Mouse (Mus musculus) MEL (cell line): ENCODE results near the gene Igf1r. TPM values are rescaled to one million over a fixed set of nuclear protein-coding genes. Genes with fewer than 3 reads are reported as not detected.

Experiments
- DNase-seq: peaks from one replicate; pipeline ENCODE4 v3.0.0; 2011; ENCODE audit warnings: low read depth, low spot score
- H3K27ac ChIP-seq: 2 replicates; pipeline ENCODE4 v1.5.1; 2012; ENCODE audit warnings: low read depth, mild to moderate bottlenecking, control low read depth, low read length, moderate library complexity; ENCODE audit not compliant: control insufficient read depth
- H3K27me3 ChIP-seq, 2 experiments: fragments of 150-350 bp in 1 of 2; sonication (generic) in 1 of 2; 2 replicates each; pipeline ENCODE4 v1.6.1; 2012; ENCODE audit warnings: low read length in 2 of 2, mild to moderate bottlenecking in 2 of 2, improper control_type of control experiment in 1 of 2, moderate library complexity in 1 of 2; ENCODE audit not compliant: insufficient read depth in 2 of 2, control insufficient read depth in 1 of 2
- H3K36me3 ChIP-seq, 2 experiments: 2 replicates each; pipeline ENCODE4 v1.6.1; 2012 to 2014; ENCODE audit warnings: low read length in 2 of 2, improper control_type of control experiment in 1 of 2, inconsistent platforms in 1 of 2, mild to moderate bottlenecking in 1 of 2; ENCODE audit not compliant: insufficient read depth in 2 of 2, control insufficient read depth in 1 of 2
- H3K4me1 ChIP-seq, 2 experiments: fragments of 150-350 bp in 1 of 2; sonication (generic) in 1 of 2; 2 replicates each; pipeline ENCODE4 v1.6.1; 2012; ENCODE audit warnings: low read length in 2 of 2, improper control_type of control experiment in 1 of 2, mild to moderate bottlenecking in 1 of 2; ENCODE audit not compliant: insufficient read depth in 2 of 2, control insufficient read depth in 1 of 2
- H3K4me3 ChIP-seq, 2 experiments: fragments of 150-350 bp in 1 of 2; sonication (generic) in 1 of 2; 2 replicates each; pipeline ENCODE4 v1.5.1; 2012; ENCODE audit warnings: low read depth in 2 of 2, low read length in 2 of 2, mild to moderate bottlenecking in 2 of 2, moderate library complexity in 2 of 2, control low read depth in 1 of 2, improper control_type of control experiment in 1 of 2; ENCODE audit not compliant: control insufficient read depth in 1 of 2, insufficient read depth in 1 of 2
- H3K79me2 ChIP-seq: 2 replicates; pipeline ENCODE4 v1.6.1; 2012; ENCODE audit warnings: mild to moderate bottlenecking, low read length, moderate library complexity; ENCODE audit not compliant: control insufficient read depth, poor library complexity, insufficient read depth
- H3K9ac ChIP-seq: 2 replicates; pipeline ENCODE4 v1.6.1; 2012; ENCODE audit warnings: low read depth, mild to moderate bottlenecking, control low read depth, low read length, moderate library complexity; ENCODE audit not compliant: control insufficient read depth, poor library complexity, severe bottlenecking
- H3K9me3 ChIP-seq: fragments of 150-350 bp; sonication (generic); replicated peaks from 2 replicates; pipeline ENCODE4 v1.6.1; 2012; ENCODE audit warnings: mild to moderate bottlenecking, low read length, improper control_type of control experiment, moderate library complexity; ENCODE audit not compliant: insufficient read depth
- BHLHE40 ChIP-seq: IDR thresholded peaks from 2 replicates; pipeline ENCODE4 v1.6.1; 2012; ENCODE audit warnings: low read depth, mild to moderate bottlenecking, inconsistent platforms, low read length, improper control_type of control experiment, borderline replicate concordance
- CHD1 ChIP-seq: IDR thresholded peaks from 2 replicates; pipeline ENCODE4 v1.6.1; 2012; ENCODE audit warnings: low read depth, mild to moderate bottlenecking, inconsistent platforms, low read length, improper control_type of control experiment
- CHD2 ChIP-seq: IDR thresholded peaks from 2 replicates; pipeline ENCODE4 v1.6.1; 2011; ENCODE audit warnings: low read length, improper control_type of control experiment
- ELF1 ChIP-seq: IDR thresholded peaks from 2 replicates; pipeline ENCODE4 v1.6.1; 2014; ENCODE audit warnings: low read depth, mild to moderate bottlenecking, inconsistent platforms, low read length, improper control_type of control experiment, moderate library complexity
- EP300 ChIP-seq, 2 experiments: IDR thresholded peaks; 2 replicates each; pipeline ENCODE4 v1.6.1; 2011; ENCODE audit warnings: improper control_type of control experiment in 2 of 2, low read length in 2 of 2, low read depth in 1 of 2, mild to moderate bottlenecking in 1 of 2
- ETS1 ChIP-seq: IDR thresholded peaks from 2 replicates; pipeline ENCODE4 v1.6.1; 2012; ENCODE audit warnings: low read depth, mild to moderate bottlenecking, inconsistent platforms, low read length, improper control_type of control experiment, moderate library complexity
- GATA1 ChIP-seq: IDR thresholded peaks from 2 replicates; pipeline ENCODE4 v1.6.1; 2011; ENCODE audit warnings: low read depth, low read length, improper control_type of control experiment
- JUND ChIP-seq: IDR thresholded peaks from 2 replicates; pipeline ENCODE4 v1.6.1; 2011; ENCODE audit warnings: low read depth, mild to moderate bottlenecking, improper control_type of control experiment, low read length
- MAFK ChIP-seq: IDR thresholded peaks from 2 replicates; pipeline ENCODE4 v1.6.1; 2011; ENCODE audit warnings: low read depth, mild to moderate bottlenecking, low read length, improper control_type of control experiment, borderline replicate concordance
- MAX ChIP-seq: IDR thresholded peaks from 2 replicates; pipeline ENCODE4 v1.6.1; 2011; ENCODE audit warnings: low read length, improper control_type of control experiment
- MAZ ChIP-seq: IDR thresholded peaks from 2 replicates; pipeline ENCODE4 v1.6.1; 2012; ENCODE audit warnings: low read depth, mild to moderate bottlenecking, inconsistent platforms, low read length, improper control_type of control experiment
- MEF2A ChIP-seq: IDR thresholded peaks from 2 replicates; pipeline ENCODE4 v1.6.1; 2014; ENCODE audit warnings: low read depth, mild to moderate bottlenecking, inconsistent platforms, low read length, improper control_type of control experiment; ENCODE audit not compliant: poor library complexity, insufficient replicate concordance, severe bottlenecking; ENCODE audit errors: extremely low read depth
- MXI1 ChIP-seq: IDR thresholded peaks from 2 replicates; pipeline ENCODE4 v1.6.1; 2011; ENCODE audit warnings: mild to moderate bottlenecking, low read depth, low read length, improper control_type of control experiment
- MYB ChIP-seq: IDR thresholded peaks from 2 replicates; pipeline ENCODE4 v1.6.1; 2011; ENCODE audit warnings: mild to moderate bottlenecking, low read depth, low read length, improper control_type of control experiment
- NRF1 ChIP-seq: IDR thresholded peaks from 2 replicates; pipeline ENCODE4 v1.6.1; 2014; ENCODE audit warnings: low read depth, mild to moderate bottlenecking, inconsistent platforms, low read length, improper control_type of control experiment, moderate library complexity; ENCODE audit not compliant: poor library complexity, insufficient read depth, severe bottlenecking
- POLR2AphosphoS2 ChIP-seq: IDR thresholded peaks from 2 replicates; pipeline ENCODE4 v1.6.1; 2011; ENCODE audit warnings: low read length, improper control_type of control experiment
- RAD21 ChIP-seq: IDR thresholded peaks from 2 replicates; pipeline ENCODE4 v1.6.1; 2011; ENCODE audit warnings: mild to moderate bottlenecking, low read depth, low read length, improper control_type of control experiment
- SIN3A ChIP-seq: IDR thresholded peaks from 2 replicates; pipeline ENCODE4 v1.6.1; 2012; ENCODE audit warnings: low read length, improper control_type of control experiment, inconsistent platforms
- TAL1 ChIP-seq: IDR thresholded peaks from 2 replicates; pipeline ENCODE4 v1.6.1; 2012; ENCODE audit warnings: mild to moderate bottlenecking, inconsistent platforms, low read length, moderate library complexity, mixed read lengths
- TBP ChIP-seq: IDR thresholded peaks from 2 replicates; pipeline ENCODE4 v1.8.0; 2011; ENCODE audit warnings: low read depth, low read length, improper control_type of control experiment
- UBTF ChIP-seq: IDR thresholded peaks from 2 replicates; pipeline ENCODE4 v1.6.1; 2012; ENCODE audit warnings: low read depth, mild to moderate bottlenecking, inconsistent platforms, low read length, improper control_type of control experiment, moderate library complexity, borderline replicate concordance; ENCODE audit not compliant: insufficient read depth
- ZC3H11A ChIP-seq: IDR thresholded peaks from 2 replicates; pipeline ENCODE4 v1.6.1; 2012; ENCODE audit warnings: low read depth, mild to moderate bottlenecking, inconsistent platforms, low read length, improper control_type of control experiment
- polyA plus RNA-seq, 2 experiments: library from polyadenylated mRNA; stranded (reverse) in 1 of 2; unstranded in 1 of 2; fragments of >175 nt in 1 of 2; fragments of >200 nt in 1 of 2; gene quantifications; 2 replicates each; pipeline versions ENCODE4 v1.2.1 to v1.2.4; 2012; ENCODE audit warnings: low replicate concordance in 2 of 2, low read depth in 1 of 2; ENCODE audit not compliant: insufficient read length in 2 of 2, insufficient read depth in 1 of 2, missing spikeins in 1 of 2
- total RNA-seq: library from RNA; depleted of rRNA; stranded (reverse); fragments of 300-350 nt; gene quantifications from 2 replicates; pipeline ENCODE4 v1.2.3, GENCODE M21; 2012

Gene Igf1r
- total and polyA plus RNA-seq, 3 experiments = 11.8 to 11.9 TPM; not detected in 1

DNA sequence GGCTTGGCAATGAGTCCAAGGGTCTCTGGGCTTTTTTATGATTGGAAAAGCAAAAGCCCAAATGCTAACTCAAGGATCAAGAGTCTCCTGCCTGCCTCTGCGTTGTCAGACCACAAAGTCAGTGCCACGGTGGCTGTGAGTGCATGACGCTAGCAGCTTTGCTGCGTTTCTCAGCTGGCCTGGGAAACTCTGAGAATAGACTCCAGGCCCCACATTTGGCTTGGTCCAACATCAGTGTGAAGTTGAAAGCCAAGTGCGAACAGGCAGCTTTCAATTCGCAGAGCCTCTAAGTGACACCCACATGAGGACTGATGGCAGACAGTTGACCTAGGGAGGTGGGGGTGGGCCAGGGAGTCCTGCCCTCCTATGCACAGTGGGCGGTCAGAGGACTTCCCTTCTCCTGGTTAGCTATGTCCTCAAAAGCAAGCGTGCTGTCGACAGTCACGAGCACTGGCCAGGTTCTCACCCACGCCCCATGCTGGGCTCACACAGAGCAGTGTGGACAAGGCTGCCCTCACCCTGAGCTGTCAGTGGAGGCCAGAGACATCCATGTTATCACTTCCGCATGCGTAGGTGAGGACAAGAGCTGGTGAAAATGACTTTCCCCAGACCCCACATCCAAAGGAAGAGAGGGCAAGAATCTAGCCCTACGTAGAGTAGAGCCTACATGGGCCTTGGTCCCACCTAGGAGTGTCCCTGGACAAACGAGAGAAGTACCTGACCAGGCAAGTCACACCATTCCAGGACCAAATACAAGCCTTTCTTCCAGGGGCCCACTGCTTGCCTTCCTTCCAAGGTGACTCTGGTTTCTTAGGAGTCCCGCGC, 305.9 kb downstream of the Igf1r start:
- Histone ChIP-seq H3K4me3 (no peak overlapping the region), H3K79me2 (no peaks in the 10 kb centered on the region), H3K9ac (no peak overlapping the region), H3K27me3 (peaks cover 0 to 2% of the 10 kb centered on the region in 2 experiments; a peak in 1 of 4 replicates), H3K36me3 (no peaks in the 10 kb centered on the region), H3K27ac (no peak overlapping the region), H3K9me3 (no peaks in the 10 kb centered on the region), H3K4me1 (no peaks in the 10 kb centered on the region)
- TF ChIP-seq MAX = no peak
- no peak for TF ChIP-seq MXI1
- no peak for TF ChIP-seq ETS1
- TF ChIP-seq SIN3A = no peak
- TF ChIP-seq MAZ = no peak
- TF ChIP-seq MYB = no peak
- TF ChIP-seq NRF1 = no peak
- TF ChIP-seq GATA1 = no peak
- no peak for TF ChIP-seq UBTF
- no peak for TF ChIP-seq BHLHE40
- no peak for TF ChIP-seq ZC3H11A
- TF ChIP-seq RAD21 = no peak
- no peak for TF ChIP-seq MEF2A
- TF ChIP-seq TAL1 = no peak
- no peak for TF ChIP-seq CHD2
- no peak for TF ChIP-seq JUND
- no peak for DNase-seq

DNA sequence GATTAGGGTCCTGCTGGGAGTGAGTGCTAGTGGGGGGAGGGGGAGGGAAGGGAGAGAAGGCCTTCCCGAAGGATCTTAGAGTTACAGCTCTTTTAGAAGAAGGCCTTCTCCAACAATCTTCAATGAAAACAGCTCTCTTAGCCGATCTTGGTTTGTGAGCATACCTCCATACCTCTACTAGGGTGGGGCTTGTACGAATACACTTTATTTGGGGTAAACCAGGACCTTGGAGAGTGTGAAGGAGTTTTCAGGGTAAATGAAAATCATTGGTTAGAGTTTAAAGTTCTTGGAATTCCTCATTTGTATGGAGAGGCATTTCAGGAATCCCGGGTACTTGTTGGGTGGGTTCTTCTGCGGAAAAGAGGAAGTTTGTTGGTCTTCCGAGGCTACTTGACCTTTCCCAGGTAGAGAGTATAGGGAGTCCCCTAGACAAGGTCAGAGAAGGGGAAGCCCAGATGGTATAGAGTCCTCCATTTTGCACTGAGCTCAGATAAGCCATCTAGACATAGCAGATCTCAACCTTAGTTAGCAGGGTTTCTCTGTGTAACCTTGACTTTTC, 307.0 kb downstream of the Igf1r start:
- Histone ChIP-seq H3K27me3 (no peaks in the 10 kb centered on the region; a peak in 1 of 4 replicates), H3K9me3 (no peaks in the 10 kb centered on the region), H3K4me3 (no peak overlapping the region), H3K9ac (no peak overlapping the region), H3K36me3 (no peaks in the 10 kb centered on the region), H3K4me1 (no peaks in the 10 kb centered on the region), H3K79me2 (no peaks in the 10 kb centered on the region), H3K27ac (no peak overlapping the region)
- TF ChIP-seq BHLHE40 = no peak
- TF ChIP-seq RAD21 = no peak
- no peak for TF ChIP-seq MAFK
- TF ChIP-seq MXI1 = no peak
- no peak for TF ChIP-seq CHD2
- no peak for TF ChIP-seq ELF1
- TF ChIP-seq POLR2AphosphoS2 = no peak
- TF ChIP-seq TBP = no peak
- TF ChIP-seq CHD1 = no peak
- TF ChIP-seq NRF1 = no peak
- TF ChIP-seq EP300 (IDR thresholded peaks at IDR 0.05; ENCODE audit: low read depth in 1 of 2, low read length in 2 of 2) = no peak
- DNase-seq = no peak
